Mouse (Mus musculus) kidney, embryonic 15.5 days (tissue): ENCODE data around the gene BC005561. TPM values are rescaled to one million over a fixed set of nuclear protein-coding genes. Genes with fewer than 3 reads are reported as not detected.
A peak's percentile ranks its signal among the peaks of the same experiment; 100 is the strongest.
"Not testable (repeated sequence)": the region's sequence is repeated elsewhere in the genome, so short reads cannot be mapped to it uniquely, and the experiment has no call there.

Source experiments
- ATAC-seq: fragments of 200-750 bp; cut with Nextera tagmentation; replicated peaks from 2 replicates; pipeline ENCODE4 v1.8.0; 2017; ENCODE audit warnings: moderate TSS enrichment; ENCODE audit not compliant: low FRiP score
- H3K27ac ChIP-seq: fragments of 300-500 bp; sonication (generic); 2 replicates; pipeline ENCODE4 v1.5.1; 2015; ENCODE audit warnings: mild to moderate bottlenecking, inconsistent platforms
- H3K27me3 ChIP-seq: fragments of 300-500 bp; sonication (generic); 2 replicates; pipeline ENCODE4 v1.6.1; 2015; ENCODE audit warnings: inconsistent platforms
- H3K36me3 ChIP-seq: fragments of 300-500 bp; sonication (generic); 2 replicates; pipeline ENCODE4 v1.6.1; 2015; ENCODE audit warnings: inconsistent platforms
- H3K4me1 ChIP-seq: fragments of 300-500 bp; sonication (generic); 2 replicates; pipeline ENCODE4 v1.6.1; 2015; ENCODE audit warnings: inconsistent platforms
- H3K4me2 ChIP-seq: fragments of 300-500 bp; sonication (generic); 2 replicates; pipeline ENCODE4 v1.6.1; 2015; ENCODE audit warnings: moderate library complexity, mild to moderate bottlenecking, inconsistent platforms
- H3K4me3 ChIP-seq: fragments of 300-500 bp; sonication (generic); replicated peaks from 2 replicates; pipeline ENCODE4 v1.5.1; 2015; ENCODE audit warnings: mild to moderate bottlenecking, inconsistent platforms
- H3K9ac ChIP-seq: fragments of 300-500 bp; sonication (generic); 2 replicates; pipeline ENCODE4 v1.6.1; 2015; ENCODE audit warnings: mild to moderate bottlenecking, inconsistent platforms
- H3K9me3 ChIP-seq: fragments of 300-500 bp; sonication (generic); replicated peaks from 2 replicates; pipeline ENCODE4 v1.6.1; 2016; ENCODE audit warnings: inconsistent platforms
- WGBS: fragments of 180-500 bp; shearing (Covaris S2); methylation state at CpG from one replicate; pipeline ENCODE4 v1.1.7; 2015; ENCODE audit warnings: mixed read lengths; 5-methylcytosine and 5-hydroxymethylcytosine counted together
- polyA plus RNA-seq: library from polyadenylated mRNA; unstranded; fragments of >200 nt; fragmentation: Nextera tagmentation; extraction: Ambion mirVana; gene quantifications from 2 replicates; pipeline ENCODE4 v1.2.1, GENCODE M21; 2015

BC005561 gene
- polyA plus RNA-seq, 1 experiment from 2014 or later = 12.3 TPM

- WGBS = 81% methylated on average over 7 of the region's 7 CpGs
- peaks cover 76% of the 10 kb centered on the region for H3K36me3 ChIP-seq
- no peaks in the 10 kb centered on the region for H3K27me3 ChIP-seq
- no peaks in the 10 kb centered on the region for H3K9me3 ChIP-seq
- no peak overlapping the region for H3K27ac ChIP-seq
- peak; percentile 58; the same call in 1 of the 2 replicates for ATAC-seq
- H3K4me2 ChIP-seq = no peak overlapping the region
- no peak overlapping the region for H3K4me3 ChIP-seq
- H3K9ac ChIP-seq = no peak overlapping the region
- no peaks in the 10 kb centered on the region for H3K4me1 ChIP-seq
Measured at GRCm38 (mm10) chr5:104480367-104480766, 27.8 kb upstream of the BC005561 start.

GRCm38 (mm10) chr5:104482856-104483255, 25.3 kb upstream of the BC005561 start:
- ATAC-seq = no peak
- H3K36me3 ChIP-seq = peaks cover 88% of the 10 kb centered on the region
- 73% methylated on average over 8 of the region's 8 CpGs for WGBS
- no peak overlapping the region for H3K9ac ChIP-seq
- H3K9me3 ChIP-seq = no peaks in the 10 kb centered on the region
- no peak overlapping the region for H3K27ac ChIP-seq
- H3K27me3 ChIP-seq = no peaks in the 10 kb centered on the region
- H3K4me3 ChIP-seq = no peak overlapping the region
- H3K4me1 ChIP-seq = no peaks in the 10 kb centered on the region
- no peak overlapping the region for H3K4me2 ChIP-seq

- Histone ChIP-seq H3K27me3 (no peaks in the 10 kb centered on the region), H3K36me3 (peaks cover 95% of the 10 kb centered on the region), H3K4me1 (no peaks in the 10 kb centered on the region), H3K9me3 (no peaks in the 10 kb centered on the region), H3K4me3 (no peak overlapping the region), H3K4me2 (no peak overlapping the region), H3K9ac (no peak overlapping the region), H3K27ac (no peak overlapping the region)
- 61% methylated on average over 5 of the region's 5 CpGs for WGBS
- ATAC-seq = no peak; the same call in 1 of the 2 replicates
Measured at GRCm38 (mm10) chr5:104491561-104491960, 16.6 kb upstream of the BC005561 start.

- WGBS = 95% methylated on average over 2 of the region's 2 CpGs
- Histone ChIP-seq H3K27me3 (no peaks in the 10 kb centered on the region), H3K4me2 (no peak overlapping the region), H3K9ac (no peak overlapping the region), H3K9me3 (no peaks in the 10 kb centered on the region), H3K36me3 (peaks cover 52% of the 10 kb centered on the region), H3K27ac (no peak overlapping the region), H3K4me1 (peaks cover 12% of the 10 kb centered on the region), H3K4me3 (no peak overlapping the region)
- no peak for ATAC-seq
Measured at GRCm38 (mm10) chr5:104504883-104505282, 3.3 kb upstream of the BC005561 start.

- WGBS = 0% methylated on average over 2 of the region's 2 CpGs
- peaks cover 32% of the 10 kb centered on the region for H3K36me3 ChIP-seq
- no peaks in the 10 kb centered on the region for H3K9me3 ChIP-seq
- H3K4me1 ChIP-seq = peaks cover 20% of the 10 kb centered on the region
- H3K4me2 ChIP-seq = peak overlapping the region; percentile 65
- ATAC-seq = peak; percentile 13; the same call in 1 of the 2 replicates
- H3K9ac ChIP-seq = no peak overlapping the region
- H3K27me3 ChIP-seq = no peaks in the 10 kb centered on the region
- peak overlapping the region; percentile 90 for H3K4me3 ChIP-seq
- H3K27ac ChIP-seq = peak overlapping the region; percentile 58; the same call in 1 of the 2 replicates
Measured at GRCm38 (mm10) chr5:104507829-104508194, 340 bp upstream of the BC005561 start.

GRCm38 (mm10) chr5:104511211-104511610, 3.1 kb downstream of the BC005561 start:
- Histone ChIP-seq H3K27ac (no peak overlapping the region), H3K4me3 (no peak overlapping the region), H3K27me3 (no peaks in the 10 kb centered on the region), H3K9ac (no peak overlapping the region), H3K4me1 (peaks cover 20% of the 10 kb centered on the region), H3K9me3 (peaks cover 5% of the 10 kb centered on the region), H3K4me2 (no peak overlapping the region), H3K36me3 (peaks cover 34% of the 10 kb centered on the region)
- WGBS = 86% methylated on average over 3 of the region's 3 CpGs
- ATAC-seq = no peak

GRCm38 (mm10) chr5:104538612-104539011, 30.5 kb downstream of the BC005561 start:
- Histone ChIP-seq H3K9ac (no peak overlapping the region), H3K27me3 (no peaks in the 10 kb centered on the region), H3K9me3 (no peaks in the 10 kb centered on the region; the same call in 1 of the 2 replicates), H3K4me2 (no peak overlapping the region), H3K27ac (no peak overlapping the region), H3K36me3 (peaks cover 62% of the 10 kb centered on the region), H3K4me1 (no peaks in the 10 kb centered on the region), H3K4me3 (no peak overlapping the region)
- WGBS = 93% methylated on average over 1 of the region's 1 CpGs
- ATAC-seq = no peak

GRCm38 (mm10) chr5:104539331-104539730, 31.2 kb downstream of the BC005561 start:
- Histone ChIP-seq H3K4me3 (no peak overlapping the region), H3K4me1 (no peaks in the 10 kb centered on the region), H3K36me3 (peaks cover 69% of the 10 kb centered on the region), H3K9ac (no peak overlapping the region), H3K27ac (no peak overlapping the region), H3K9me3 (no peaks in the 10 kb centered on the region; the same call in 1 of the 2 replicates), H3K4me2 (no peak overlapping the region), H3K27me3 (no peaks in the 10 kb centered on the region)
- WGBS = 90% methylated on average over 4 of the region's 4 CpGs
- ATAC-seq = no peak

- not testable (repeated sequence) for H3K4me3 ChIP-seq, H3K36me3 ChIP-seq, ATAC-seq, H3K4me1 ChIP-seq, H3K27ac ChIP-seq, H3K4me2 ChIP-seq, H3K9ac ChIP-seq, H3K9me3 ChIP-seq, H3K27me3 ChIP-seq
- 78% methylated on average over 1 of the region's 1 CpGs for WGBS
Measured at GRCm38 (mm10) chr5:104568079-104568478, 59.9 kb downstream of the BC005561 start.

GRCm38 (mm10) chr5:104570766-104571165, 62.6 kb downstream of the BC005561 start:
- Histone ChIP-seq H3K4me2 (peak overlapping the region; percentile 56), H3K36me3 (peaks cover 23% of the 10 kb centered on the region), H3K9me3 (peaks cover 10% of the 10 kb centered on the region), H3K27ac (no peak overlapping the region), H3K9ac (no peak overlapping the region), H3K27me3 (no peaks in the 10 kb centered on the region), H3K4me3 (peak overlapping the region; percentile 65), H3K4me1 (0 out of 2 replicates have a peak, but pooled peaks cover 2% of the 10 kb centered on the region)
- ATAC-seq = no peak
- 52% methylated on average over 6 of the region's 6 CpGs for WGBS

GRCm38 (mm10) chr5:104571282-104571921, 63.2 kb downstream of the BC005561 start:
- H3K9me3 ChIP-seq, H3K4me1 ChIP-seq, H3K27me3 ChIP-seq: not testable (repeated sequence)
- Histone ChIP-seq H3K9ac (peak overlapping the region; percentile 78), H3K4me3 (peak overlapping the region; percentile 65), H3K4me2 (peak overlapping the region; percentile 56), H3K27ac (peak overlapping the region; percentile 92), H3K36me3 (peaks cover 25% of the 10 kb centered on the region)
- WGBS = under 1% methylated on average over 18 of the region's 19 CpGs
- ATAC-seq = peak; percentile 100
